Mouse (Mus musculus) kidney, adult 2 months (tissue): ENCODE measurements at regions not wholly inside any gene's neighbourhood (a gene's known extent, or its start where the extent isn't known, plus 50 kb on each side); places are given as distances from the start of the nearest gene placed in this dataset.

Experiments
- CTCF ChIP-seq: fragments of 200-500 bp; conservative IDR thresholded peaks from 2 replicates; pipeline ENCODE4 v1.5.1; 2011; ENCODE audit warnings: low read depth, mild to moderate bottlenecking, control low read depth, low read length, moderate library complexity, mixed read lengths; ENCODE audit not compliant: insufficient read depth, insufficient read length
- POLR2A ChIP-seq: fragments of 200-500 bp; IDR thresholded peaks from one replicate; pipeline ENCODE4 v1.6.1; 2011; ENCODE audit warnings: low read depth, low read length, control low read depth

DNA sequence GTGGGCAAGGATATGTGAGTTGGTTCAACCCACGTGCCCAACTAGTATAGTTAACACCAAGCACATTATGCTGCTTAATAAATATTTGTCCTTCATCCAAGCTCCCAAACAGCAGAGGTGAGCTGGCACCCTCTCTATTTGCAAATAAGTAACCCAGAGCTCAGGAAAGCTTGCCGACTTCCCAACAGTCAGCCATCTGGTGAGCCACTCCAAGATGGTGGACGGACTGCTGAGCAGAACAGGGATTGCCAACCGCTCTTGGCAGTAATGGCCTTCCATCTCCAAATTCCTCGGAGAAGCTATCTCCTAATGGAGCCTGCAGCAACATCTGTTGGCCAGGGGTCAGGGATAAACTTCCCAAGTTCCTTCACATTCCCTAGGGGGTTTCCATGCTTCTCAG lies 188.2 kb downstream of the Ttc8 start:
- TF ChIP-seq POLR2A: no peak
- no peak for TF ChIP-seq CTCF
